Mouse (Mus musculus): Measurements from ENCODE around the gene Cenpt. TPM values are rescaled to one million over a fixed set of nuclear protein-coding genes. Genes with fewer than 3 reads are reported as not detected.

Gene Cenpt
- polyA plus RNA-seq (2016; fragmentation: Nextera tagmentation; extraction: Ambion mirVana): 55.2 and 58.1 TPM in 2 replicates

DNA sequence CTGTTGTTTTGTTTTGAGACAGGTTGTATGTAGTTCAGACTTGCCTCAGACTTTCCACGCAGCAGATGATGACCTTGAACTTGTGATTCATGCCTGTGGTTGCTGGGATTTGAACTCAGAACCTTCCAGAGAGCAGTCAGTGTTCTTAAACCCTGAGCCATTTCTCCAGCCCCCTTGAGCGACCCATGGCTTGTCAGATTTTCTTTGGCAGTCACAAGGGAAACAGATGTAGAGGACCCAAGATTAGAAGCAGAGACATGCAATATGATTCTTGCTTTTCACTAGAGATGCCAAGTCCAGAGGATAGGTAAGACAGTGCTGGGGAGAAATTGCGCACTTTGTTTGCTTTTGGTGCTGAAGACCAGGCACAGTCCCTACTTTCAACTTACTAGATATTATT, at the start of gene Cenpt:
Gene Cenpt, minus strand, starts transcription at position 101 of the 400 bp plus-strand sequence.
- DNase-seq (ENCODE audit: low spot score): no peak
- Histone ChIP-seq H3K36me3 (peaks cover 29% of the 10 kb centered on the region), H3K4me3 (peak within 1 kb of the TSS; percentile 84; the same call in 1 of the 2 replicates), H3K27me3 (ENCODE audit: insufficient read depth, poor library complexity, severe bottlenecking) (no peaks in the 10 kb centered on the region), H3K4me1 (replicated peaks) (peaks cover 46% of the 10 kb centered on the region), H3K27ac (no peak within 1 kb of the TSS), H3K9me3 (no peaks in the 10 kb centered on the region)
- WGBS: 92% methylated on average over 3 of the region's 3 CpGs

DNA sequence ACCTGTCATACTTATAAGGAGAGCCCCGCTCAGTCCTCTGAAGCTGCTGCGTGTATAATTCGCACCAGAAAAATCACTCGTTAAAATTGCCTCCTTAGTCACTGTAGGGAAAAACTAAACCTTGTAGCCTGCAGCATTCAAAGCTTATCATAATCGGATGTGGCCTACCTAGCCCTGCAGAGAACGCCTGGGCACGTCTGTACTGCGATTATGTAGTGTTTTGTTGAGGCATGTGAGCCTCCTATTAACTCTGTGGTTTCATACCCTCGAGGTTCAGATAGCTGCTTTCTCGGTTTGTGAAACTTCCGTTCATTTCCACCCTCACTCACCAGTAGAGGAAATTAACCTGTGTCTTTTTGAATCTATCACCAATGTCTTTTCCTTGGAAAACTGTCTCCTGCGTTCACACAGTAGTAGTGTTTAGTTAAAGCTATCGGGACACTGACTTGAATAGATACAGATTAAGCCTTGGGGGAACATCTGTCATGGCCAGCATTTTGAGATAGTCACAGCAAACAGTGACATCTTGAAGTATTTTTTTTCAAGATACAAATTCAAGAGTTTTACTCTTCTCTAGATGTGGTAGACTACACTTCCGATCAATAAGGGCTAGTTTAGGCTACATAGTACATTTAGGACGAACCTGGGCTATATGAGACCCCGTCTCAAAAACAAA, 48.0 kb upstream of the Cenpt start:
- Histone ChIP-seq H3K36me3 (no peaks in the 10 kb centered on the region), H3K4me1 (replicated peaks) (peaks cover 13% of the 10 kb centered on the region), H3K27ac (peak overlapping the region; percentile 98), H3K27me3 (ENCODE audit: insufficient read depth, poor library complexity, severe bottlenecking) (no peaks in the 10 kb centered on the region), H3K4me3 (peak overlapping the region; percentile 93), H3K9me3 (no peaks in the 10 kb centered on the region)
- DNase-seq (ENCODE audit: low spot score): no peak
- WGBS: 43% methylated on average over 16 of the region's 16 CpGs

GRCm38 (mm10) chr8:105900180-105900940, 47.3 kb upstream of the Cenpt start, which contains the start of gene Pskh1:
Pskh1 (plus strand) TSS chr8:105900441.
- DNase-seq (ENCODE audit: low spot score): peak; percentile 95
- Histone ChIP-seq H3K4me3 (peak within 1 kb of the TSS; percentile 93), H3K4me1 (replicated peaks) (peaks cover 13% of the 10 kb centered on the region), H3K9me3 (no peaks in the 10 kb centered on the region), H3K27ac (peak within 1 kb of the TSS; percentile 98), H3K27me3 (ENCODE audit: insufficient read depth, poor library complexity, severe bottlenecking) (no peaks in the 10 kb centered on the region), H3K36me3 (peaks cover 2% of the 10 kb centered on the region; the same call in 1 of the 2 replicates)
- under 1% methylated on average over 68 of the region's 68 CpGs for WGBS

- H3K27ac ChIP-seq: no peak overlapping the region
- H3K27me3 ChIP-seq (ENCODE audit: insufficient read depth, poor library complexity, severe bottlenecking): no peaks in the 10 kb centered on the region
- no peak for DNase-seq (ENCODE audit: low spot score)
- H3K4me3 ChIP-seq: no peak overlapping the region
- H3K9me3 ChIP-seq: no peaks in the 10 kb centered on the region
- H3K36me3 ChIP-seq: peaks cover 16% of the 10 kb centered on the region
- peaks cover 22% of the 10 kb centered on the region for H3K4me1 ChIP-seq (replicated peaks)
- 82% methylated on average over 9 of the region's 9 CpGs for WGBS
These were observed 44.9 kb upstream of the Cenpt start for GRCm38 (mm10) chr8:105897801-105898480.

DNA sequence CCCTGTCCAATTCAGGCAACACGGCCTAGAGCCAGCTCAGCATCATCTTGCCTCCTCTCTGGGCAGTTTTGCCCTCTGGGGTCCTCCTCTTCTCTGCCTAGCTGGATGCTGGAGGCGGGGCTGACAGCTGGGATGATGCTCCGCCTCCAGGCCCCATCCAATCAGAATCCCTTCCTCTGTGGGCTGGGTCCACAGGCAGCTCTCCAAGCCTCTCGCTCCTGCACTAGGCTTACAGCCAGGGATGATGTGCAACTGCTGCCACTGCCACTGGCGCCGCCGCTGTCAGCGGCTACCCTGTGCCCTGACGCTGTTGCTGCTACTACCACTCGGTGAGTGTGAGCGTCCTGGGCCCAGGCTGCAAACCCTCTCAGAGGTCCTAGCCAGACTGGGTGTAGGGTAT, 40.3 kb upstream of the Cenpt start, which contains the start of gene Nrn1l:
Gene Nrn1l, plus strand, starts transcription at position 229 of the 400 bp plus-strand sequence.
- DNase-seq (ENCODE audit: low spot score): peak; percentile 77
- 0 out of 2 replicates have a peak within 1 kb of the TSS, but pooled peaks have one; percentile 25 for H3K27ac ChIP-seq
- peaks cover 13% of the 10 kb centered on the region for H3K4me1 ChIP-seq (replicated peaks)
- peaks cover 62% of the 10 kb centered on the region for H3K36me3 ChIP-seq
- H3K9me3 ChIP-seq: no peaks in the 10 kb centered on the region
- H3K4me3 ChIP-seq: peak within 1 kb of the TSS; percentile 26
- no peaks in the 10 kb centered on the region for H3K27me3 ChIP-seq (ENCODE audit: insufficient read depth, poor library complexity, severe bottlenecking)
- WGBS: 4% methylated on average over 11 of the region's 11 CpGs

- H3K4me3 ChIP-seq: no peak overlapping the region
- no peak overlapping the region for H3K27ac ChIP-seq
- DNase-seq (ENCODE audit: low spot score): no peak
- H3K27me3 ChIP-seq (ENCODE audit: insufficient read depth, poor library complexity, severe bottlenecking): no peaks in the 10 kb centered on the region
- WGBS: 90% methylated on average over 6 of the region's 6 CpGs
- peaks cover 71% of the 10 kb centered on the region for H3K36me3 ChIP-seq
- peaks cover 13% of the 10 kb centered on the region for H3K4me1 ChIP-seq (replicated peaks)
- H3K9me3 ChIP-seq: no peaks in the 10 kb centered on the region
These were observed 39.4 kb upstream of the Cenpt start for GRCm38 (mm10) chr8:105892432-105892831.

DNA sequence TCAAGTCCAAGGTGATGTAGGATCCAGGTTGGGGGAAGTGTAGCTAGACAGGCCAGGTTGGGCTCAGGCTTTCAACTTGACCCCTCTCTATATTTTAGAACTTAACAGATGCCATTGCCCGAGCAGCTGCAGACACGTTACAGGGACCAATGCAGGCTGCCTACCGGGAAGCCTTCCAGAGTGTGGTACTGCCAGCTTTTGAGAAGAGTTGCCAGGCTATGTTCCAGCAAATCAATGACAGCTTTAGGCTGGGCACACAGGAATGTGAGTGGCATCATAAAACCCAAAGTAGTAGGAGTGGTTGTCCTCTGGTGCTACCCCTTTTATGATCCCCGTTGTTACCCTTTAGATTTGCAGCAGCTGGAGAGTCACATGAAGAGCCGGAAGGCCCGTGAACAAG, 37.8 kb upstream of the Cenpt start:
- 95% methylated on average over 6 of the region's 6 CpGs for WGBS
- H3K27ac ChIP-seq: no peak overlapping the region

GRCm38 (mm10) chr8:105889756-105890465, 36.8 kb upstream of the Cenpt start:
- Histone ChIP-seq H3K36me3 (peaks cover 90% of the 10 kb centered on the region), H3K27me3 (ENCODE audit: insufficient read depth, poor library complexity, severe bottlenecking) (no peaks in the 10 kb centered on the region), H3K4me1 (replicated peaks) (peaks cover 13% of the 10 kb centered on the region), H3K4me3 (no peak overlapping the region), H3K27ac (no peak overlapping the region), H3K9me3 (no peaks in the 10 kb centered on the region)
- no peak for DNase-seq (ENCODE audit: low spot score)
- WGBS: 91% methylated on average over 12 of the region's 12 CpGs

More for the DNA sequence above, 37.8 kb upstream of the Cenpt start:
- Histone ChIP-seq H3K4me1 (replicated peaks) (peaks cover 13% of the 10 kb centered on the region), H3K4me3 (no peak overlapping the region), H3K27me3 (ENCODE audit: insufficient read depth, poor library complexity, severe bottlenecking) (no peaks in the 10 kb centered on the region), H3K36me3 (peaks cover 87% of the 10 kb centered on the region), H3K9me3 (no peaks in the 10 kb centered on the region)
- DNase-seq (ENCODE audit: low spot score): no peak

DNA sequence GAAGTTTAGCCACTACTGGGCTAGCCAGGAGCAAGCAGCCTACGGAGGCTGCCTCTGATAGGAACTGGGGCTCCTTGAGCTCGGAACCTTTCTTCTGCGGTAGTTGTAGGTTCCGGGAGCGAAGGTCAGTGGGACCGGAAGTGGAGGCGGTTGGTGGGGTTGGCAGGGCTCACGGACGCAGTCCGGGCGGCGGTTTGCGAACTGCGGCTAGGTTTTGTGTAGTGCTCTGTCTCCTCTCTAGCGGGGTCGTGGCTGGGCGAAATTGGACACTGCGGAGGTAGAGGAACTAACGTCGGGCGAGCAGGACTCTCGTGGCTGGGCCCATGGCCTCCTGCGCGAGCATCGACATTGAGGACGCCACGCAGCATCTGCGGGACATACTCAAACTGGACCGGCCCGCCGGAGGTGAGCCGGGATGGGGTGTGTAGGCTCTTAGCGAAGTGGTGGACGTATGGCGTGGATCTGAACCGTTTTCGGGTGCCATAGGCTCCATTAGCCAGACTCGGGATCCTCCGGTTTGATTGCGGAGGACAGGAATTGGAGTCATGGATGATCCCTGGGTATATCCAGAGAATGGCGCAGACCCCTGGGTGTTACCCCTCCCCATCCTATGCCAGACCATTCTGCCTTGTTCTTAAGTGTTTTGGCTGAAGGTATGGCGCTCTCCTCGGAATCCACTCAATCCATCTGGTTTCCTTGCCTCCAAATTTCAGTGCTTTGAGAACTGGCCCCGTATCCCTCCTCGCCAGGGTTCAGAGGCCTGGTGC, 27.9 kb upstream of the Cenpt start, which contains the start of gene Edc4:
Gene Edc4, plus strand, starts transcription at position 128 of the 767 bp plus-strand sequence.
- Histone ChIP-seq H3K27me3 (ENCODE audit: insufficient read depth, poor library complexity, severe bottlenecking) (no peaks in the 10 kb centered on the region), H3K27ac (peak within 1 kb of the TSS; percentile 91), H3K4me3 (peak within 1 kb of the TSS; percentile 95), H3K4me1 (replicated peaks) (peaks cover 28% of the 10 kb centered on the region), H3K9me3 (no peaks in the 10 kb centered on the region), H3K36me3 (peaks cover 62% of the 10 kb centered on the region)
- 1% methylated on average over 45 of the region's 45 CpGs for WGBS
- DNase-seq (ENCODE audit: low spot score): peak; percentile 86

- H3K9me3 ChIP-seq: no peaks in the 10 kb centered on the region
- no peak overlapping the region for H3K27ac ChIP-seq
- H3K4me3 ChIP-seq: no peak overlapping the region
- WGBS: 89% methylated on average over 6 of the region's 6 CpGs
- peaks cover 94% of the 10 kb centered on the region for H3K36me3 ChIP-seq
- no peaks in the 10 kb centered on the region for H3K27me3 ChIP-seq (ENCODE audit: insufficient read depth, poor library complexity, severe bottlenecking)
- H3K4me1 ChIP-seq (replicated peaks): no peaks in the 10 kb centered on the region
- DNase-seq (ENCODE audit: low spot score): no peak
These were observed 21.2 kb upstream of the Cenpt start for GRCm38 (mm10) chr8:105874301-105874700.

GRCm38 (mm10) chr8:105866364-105867029, 13.4 kb upstream of the Cenpt start:
- Histone ChIP-seq H3K27ac (no peak overlapping the region), H3K4me3 (no peak overlapping the region), H3K36me3 (peaks cover 82% of the 10 kb centered on the region), H3K9me3 (no peaks in the 10 kb centered on the region), H3K4me1 (replicated peaks) (peaks cover 20% of the 10 kb centered on the region), H3K27me3 (ENCODE audit: insufficient read depth, poor library complexity, severe bottlenecking) (no peaks in the 10 kb centered on the region)
- WGBS: 88% methylated on average over 6 of the region's 6 CpGs
- DNase-seq (ENCODE audit: low spot score): no peak

Data from hindbrain, embryonic 10.5 days (tissue).